10 mouse cellular contexts compared by ENCODE assay signal in the genomic region with DNA sequence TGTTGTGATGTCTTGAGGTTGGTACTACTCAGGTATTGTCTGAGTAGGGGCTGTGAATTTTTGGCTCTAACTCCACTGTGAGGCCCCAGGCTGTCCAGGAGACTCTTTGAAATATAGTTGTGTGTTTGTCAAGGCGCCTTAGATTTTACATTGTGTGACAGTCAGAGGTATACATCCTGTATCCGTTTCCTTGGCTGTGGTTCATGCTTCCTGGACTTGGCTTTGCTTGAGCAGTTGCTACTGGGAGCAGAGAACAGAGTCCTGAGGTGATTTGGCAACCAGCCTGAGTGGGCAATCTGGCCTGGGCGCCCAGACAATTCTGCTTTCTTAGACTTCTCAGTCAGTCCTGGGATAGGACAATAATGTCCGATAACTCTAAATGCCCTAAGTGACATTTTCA. TPM values are rescaled to one million over a fixed set of nuclear protein-coding genes. Genes with fewer than 3 reads are reported as not detected.
DNase-seq lines count a peak whose midpoint lies in the region; ATAC-seq and TF ChIP-seq lines count a peak whose summit lies in the region.
"Had no signal": no experiment of that assay in that cellular context is flagged by ENCODE, and none has a peak within 500 bp of the region (broad histone marks: within the 10 kb centered on the region; RNA-seq: fewer than 3 reads in every experiment).

No protein-coding gene starts in this region.

- peaks cover 77% of the 10 kb centered on the region for H3K4me1 ChIP-seq in G1E (ENCODE audit: insufficient read depth, low read depth, low read length)
- H3K4me1 ChIP-seq in neural tube, embryonic 15.5 days = peaks cover 61% of the 10 kb centered on the region
- peaks cover 43% of the 10 kb centered on the region for H3K4me1 ChIP-seq in forebrain, embryonic 10.5 days

- peak overlapping the region; percentile 1; the same call in 1 of the 2 replicates for H3K4me3 ChIP-seq in G1E (ENCODE audit: low read depth, low read length)
- no peak overlapping the region for H3K4me3 ChIP-seq in neural tube, embryonic 15.5 days (replicated peaks)
- H3K4me3 ChIP-seq in forebrain, embryonic 10.5 days = no peak overlapping the region
- H3K4me3 ChIP-seq: embryonic facial prominence, embryonic 12.5 days; limb, embryonic 15.5 days had no signal

- H3K36me3 ChIP-seq in G1E (replicated peaks) = peaks cover 60% of the 10 kb centered on the region
- H3K36me3 ChIP-seq in neural tube, embryonic 15.5 days = no peaks in the 10 kb centered on the region
- H3K36me3 ChIP-seq in forebrain, embryonic 10.5 days (replicated peaks) = peaks cover 25% of the 10 kb centered on the region

- ATAC-seq in G1E (ENCODE audit: extremely low read depth, insufficient number of reproducible peaks, low FRiP score, poor library complexity, severe bottlenecking) = no peak
- no peak for ATAC-seq in neural tube, embryonic 15.5 days (ENCODE audit: low FRiP score)

- TF ChIP-seq CTCF in G1E (IDR thresholded peaks at IDR 0.05; ENCODE audit: low read depth, low read length) = no peak

- peak; percentile 15 for DNase-seq in gastrocnemius, postnatal 10 days
- DNase-seq in gastrocnemius, postnatal 4 days (ENCODE audit: low spot score in 2 of 2) = no peak
- no peak for DNase-seq in G1E (ENCODE audit: low spot score)
- DNase-seq in cerebellum, postnatal 25 days = peak; percentile 96
- peak; percentile 86 to 88 for DNase-seq in kidney, postnatal 25 days
- DNase-seq in forebrain, embryonic 10.5 days (ENCODE audit: extremely low spot score, low spot score) = no peak
- DNase-seq in spleen, postnatal 14 days (ENCODE audit: low spot score in 2 of 2) = no peak

- WGBS in neural tube, embryonic 15.5 days = 58% methylated on average over 4 of the region's 4 CpGs
- WGBS in forebrain, embryonic 10.5 days = 82% methylated on average over 4 of the region's 4 CpGs

- no peaks in the 10 kb centered on the region for H3K27me3 ChIP-seq in G1E (ENCODE audit: insufficient read depth, low read length)
- H3K27me3 ChIP-seq in neural tube, embryonic 15.5 days (replicated peaks) = no peaks in the 10 kb centered on the region
- no peaks in the 10 kb centered on the region for H3K27me3 ChIP-seq in forebrain, embryonic 10.5 days (ENCODE audit: poor library complexity, severe bottlenecking)
- H3K27me3 ChIP-seq: embryonic facial prominence, embryonic 12.5 days; limb, embryonic 15.5 days had no signal

- peak overlapping the region; percentile 58 for H3K27ac ChIP-seq in neural tube, embryonic 15.5 days (replicated peaks)
- no peak overlapping the region for H3K27ac ChIP-seq in forebrain, embryonic 10.5 days
- H3K27ac ChIP-seq: embryonic facial prominence, embryonic 12.5 days; limb, embryonic 15.5 days had no signal

- no peak overlapping the region for H3K4me2 ChIP-seq in neural tube, embryonic 15.5 days
- H3K4me2 ChIP-seq: embryonic facial prominence, embryonic 12.5 days; limb, embryonic 15.5 days had no signal

- no peak overlapping the region for H3K9ac ChIP-seq in neural tube, embryonic 15.5 days (replicated peaks)
- H3K9ac ChIP-seq: embryonic facial prominence, embryonic 12.5 days; limb, embryonic 15.5 days had no signal

- H3K9me3 ChIP-seq in G1E (replicated peaks) = no peaks in the 10 kb centered on the region
- H3K9me3 ChIP-seq in neural tube, embryonic 15.5 days (replicated peaks) = no peaks in the 10 kb centered on the region
- H3K9me3 ChIP-seq in forebrain, embryonic 10.5 days = no peaks in the 10 kb centered on the region; the same call in 1 of the 2 replicates
- H3K9me3 ChIP-seq: embryonic facial prominence, embryonic 12.5 days; limb, embryonic 15.5 days had no signal

RNA-seq across cellular contexts. Expression of a gene that starts 5.3 kb away (rescaled TPM):
- total RNA-seq in gastrocnemius, postnatal 10 days (2021) = 10 to 100 TPM; 35.7 to 48.3 TPM
- 10 to 100 TPM; 57.5 to 78.1 TPM for total RNA-seq in gastrocnemius, postnatal 4 days (2021)
- total RNA-seq in G1E (2014; fragmentation: Nextera tagmentation) (618 and 666 TPM in 2 replicates), G1E (2017) (179 and 200 TPM in 2 replicates)
- polyA plus RNA-seq in G1E (2012) = 30.7 and 32.3 TPM in 2 replicates
- 61.5 and 61.6 TPM in 2 replicates for polyA plus RNA-seq in neural tube, embryonic 15.5 days (2015; fragmentation: Nextera tagmentation; extraction: Ambion mirVana)
- polyA plus RNA-seq in forebrain, embryonic 10.5 days (2016; fragmentation: Nextera tagmentation; extraction: Ambion mirVana) = 49.9 and 55.4 TPM in 2 replicates

RNA-seq across cellular contexts. Expression of a gene that starts 34.9 kb away (rescaled TPM):
- under 1 TPM in 1 of 2 experiments, not detected in 1; 0.16 TPM for total RNA-seq in gastrocnemius, postnatal 10 days (2021)
- not detected for total RNA-seq in gastrocnemius, postnatal 4 days (2021)
- total RNA-seq in G1E (2014; fragmentation: Nextera tagmentation) = not detected in 2 replicates
- total RNA-seq in G1E (2017) = 0.11 and 0.17 TPM in 2 replicates
- not detected in 2 replicates for polyA plus RNA-seq in G1E (2012)
- 2.4 and 2.6 TPM in 2 replicates for polyA plus RNA-seq in neural tube, embryonic 15.5 days (2015; fragmentation: Nextera tagmentation; extraction: Ambion mirVana)
- polyA plus RNA-seq in forebrain, embryonic 10.5 days (2016; fragmentation: Nextera tagmentation; extraction: Ambion mirVana) = 0.04 TPM in 1 of 2 replicates, not detected in the other

Comparison
In these comparisons a context has a peak if more than half of its experiments do, and no peak if none do; other contexts are left out.
1. DNase-seq: peak in gastrocnemius, postnatal 10 days (single experiment), cerebellum, postnatal 25 days (2 of 2) and kidney, postnatal 25 days (2 of 2); none in gastrocnemius, postnatal 4 days (0 of 2), G1E (single experiment), forebrain, embryonic 10.5 days (single experiment) and spleen, postnatal 14 days (0 of 2).